Mouse (Mus musculus) heart, embryonic 13.5 days (tissue): Measurements from ENCODE around the gene Pam. TPM values are rescaled to one million over a fixed set of nuclear protein-coding genes. Genes with fewer than 3 reads are reported as not detected.

Experiments
- ATAC-seq: fragments of 200-750 bp; cut with Nextera tagmentation; 2 replicates; pipeline ENCODE4 v1.8.0; 2017; ENCODE audit warnings: moderate TSS enrichment; ENCODE audit not compliant: insufficient number of reproducible peaks, low FRiP score, low TSS enrichment; ENCODE audit errors: extremely low read depth
- H3K27ac ChIP-seq: fragments of 300-500 bp; sonication (generic); replicated peaks from 2 replicates; pipeline ENCODE4 v1.5.1; 2015; ENCODE audit warnings: moderate library complexity, mild to moderate bottlenecking, inconsistent platforms
- H3K27me3 ChIP-seq: fragments of 300-500 bp; sonication (generic); replicated peaks from 2 replicates; pipeline ENCODE4 v1.6.1; 2015; ENCODE audit warnings: mild to moderate bottlenecking, inconsistent platforms
- H3K36me3 ChIP-seq: fragments of 300-500 bp; sonication (generic); 2 replicates; pipeline ENCODE4 v1.6.1; 2015; ENCODE audit warnings: mild to moderate bottlenecking, inconsistent platforms
- H3K4me1 ChIP-seq: fragments of 300-500 bp; sonication (generic); 2 replicates; pipeline ENCODE4 v1.6.1; 2015; ENCODE audit warnings: inconsistent platforms
- H3K4me2 ChIP-seq: fragments of 300-500 bp; sonication (generic); 2 replicates; pipeline ENCODE4 v1.6.1; 2015; ENCODE audit warnings: inconsistent platforms, mild to moderate bottlenecking, moderate library complexity
- H3K4me3 ChIP-seq: fragments of 300-500 bp; sonication (generic); 2 replicates; pipeline ENCODE4 v1.5.1; 2015; ENCODE audit warnings: moderate library complexity, mild to moderate bottlenecking, inconsistent platforms
- H3K9ac ChIP-seq: fragments of 300-500 bp; sonication (generic); 2 replicates; pipeline ENCODE4 v1.6.1; 2015; ENCODE audit warnings: inconsistent platforms, mild to moderate bottlenecking, moderate library complexity
- H3K9me3 ChIP-seq: fragments of 300-500 bp; sonication (generic); 2 replicates; pipeline ENCODE4 v1.6.1; 2016; ENCODE audit warnings: inconsistent platforms
- WGBS: fragments of 180-500 bp; shearing (Covaris S2); methylation state at CpG from one replicate; pipeline ENCODE4 v1.1.7; 2015; ENCODE audit warnings: mixed read lengths; 5-methylcytosine and 5-hydroxymethylcytosine counted together
- polyA plus RNA-seq: library from polyadenylated mRNA; unstranded; fragments of >200 nt; fragmentation: Nextera tagmentation; extraction: Ambion mirVana; gene quantifications from 2 replicates; pipeline ENCODE4 v1.2.1, GENCODE M21; 2015

Gene Pam
- polyA plus RNA-seq, 1 experiment from 2014 or later = 340 TPM

- H3K27ac ChIP-seq = no peak overlapping the region
- ATAC-seq = no peak
- no peak overlapping the region for H3K4me3 ChIP-seq
- no peak overlapping the region for H3K9ac ChIP-seq
- peaks cover 45% of the 10 kb centered on the region for H3K4me1 ChIP-seq
- WGBS = 86% methylated on average over 7 of the region's 7 CpGs
- no peaks in the 10 kb centered on the region for H3K9me3 ChIP-seq
- H3K27me3 ChIP-seq = no peaks in the 10 kb centered on the region
- no peaks in the 10 kb centered on the region for H3K36me3 ChIP-seq
- H3K4me2 ChIP-seq = no peak overlapping the region
These were observed 16.7 kb downstream of the Pam start for GRCm38 (mm10) chr1:98078735-98079134.

GRCm38 (mm10) chr1:98073826-98074225, 21.6 kb downstream of the Pam start:
- Histone ChIP-seq H3K27ac (no peak overlapping the region), H3K9ac (no peak overlapping the region), H3K9me3 (no peaks in the 10 kb centered on the region), H3K4me2 (no peak overlapping the region), H3K4me3 (no peak overlapping the region), H3K4me1 (peaks cover 29% of the 10 kb centered on the region), H3K36me3 (no peaks in the 10 kb centered on the region), H3K27me3 (no peaks in the 10 kb centered on the region)
- WGBS = 69% methylated on average over 4 of the region's 4 CpGs
- ATAC-seq = no peak

- Histone ChIP-seq H3K9ac (no peak overlapping the region), H3K9me3 (no peaks in the 10 kb centered on the region), H3K4me3 (no peak overlapping the region), H3K27ac (no peak overlapping the region), H3K27me3 (no peaks in the 10 kb centered on the region), H3K4me1 (peaks cover 29% of the 10 kb centered on the region), H3K4me2 (no peak overlapping the region), H3K36me3 (no peaks in the 10 kb centered on the region)
- 64% methylated on average over 2 of the region's 2 CpGs for WGBS
- ATAC-seq = no peak
These were observed 22.3 kb downstream of the Pam start for GRCm38 (mm10) chr1:98073127-98073526.

GRCm38 (mm10) chr1:98072045-98072444, 23.4 kb downstream of the Pam start:
- 49% methylated on average over 6 of the region's 6 CpGs for WGBS
- H3K27me3 ChIP-seq = no peaks in the 10 kb centered on the region
- H3K36me3 ChIP-seq = peaks cover 7% of the 10 kb centered on the region; the same call in 1 of the 2 replicates
- ATAC-seq = no peak
- H3K9me3 ChIP-seq = no peaks in the 10 kb centered on the region
- H3K9ac ChIP-seq = no peak overlapping the region
- no peak overlapping the region for H3K4me3 ChIP-seq
- peaks cover 29% of the 10 kb centered on the region; the same call in 1 of the 2 replicates for H3K4me1 ChIP-seq
- H3K27ac ChIP-seq = no peak overlapping the region
- H3K4me2 ChIP-seq = no peak overlapping the region

GRCm38 (mm10) chr1:98071436-98071835, 24.0 kb downstream of the Pam start:
- Histone ChIP-seq H3K4me3 (no peak overlapping the region), H3K36me3 (peaks cover 7% of the 10 kb centered on the region; the same call in 1 of the 2 replicates), H3K4me2 (no peak overlapping the region), H3K4me1 (peaks cover 29% of the 10 kb centered on the region; the same call in 1 of the 2 replicates), H3K27me3 (no peaks in the 10 kb centered on the region), H3K27ac (no peak overlapping the region), H3K9ac (no peak overlapping the region), H3K9me3 (no peaks in the 10 kb centered on the region)
- WGBS = 81% methylated on average over 9 of the region's 9 CpGs
- ATAC-seq = no peak

- no peak for ATAC-seq
- Histone ChIP-seq H3K9ac (no peak overlapping the region), H3K4me3 (no peak overlapping the region), H3K9me3 (no peaks in the 10 kb centered on the region), H3K27ac (0 out of 2 replicates have a peak overlapping the region, but pooled peaks have one; percentile 29), H3K4me1 (peaks cover 29% of the 10 kb centered on the region; the same call in 1 of the 2 replicates), H3K27me3 (no peaks in the 10 kb centered on the region), H3K36me3 (peaks cover 7% of the 10 kb centered on the region; the same call in 1 of the 2 replicates), H3K4me2 (no peak overlapping the region)
- WGBS = 44% methylated on average over 5 of the region's 5 CpGs
These were observed 24.6 kb downstream of the Pam start for GRCm38 (mm10) chr1:98070743-98071325.

- Histone ChIP-seq H3K4me1 (peaks cover 21% of the 10 kb centered on the region; the same call in 1 of the 2 replicates), H3K4me3 (no peak overlapping the region), H3K4me2 (no peak overlapping the region), H3K36me3 (peaks cover 7% of the 10 kb centered on the region; the same call in 1 of the 2 replicates), H3K27ac (no peak overlapping the region), H3K9me3 (no peaks in the 10 kb centered on the region), H3K9ac (no peak overlapping the region), H3K27me3 (no peaks in the 10 kb centered on the region)
- 77% methylated on average over 4 of the region's 4 CpGs for WGBS
- no peak for ATAC-seq
These were observed 27.3 kb downstream of the Pam start for GRCm38 (mm10) chr1:98068177-98068576.

- WGBS = 44% methylated on average over 2 of the region's 2 CpGs
- no peaks in the 10 kb centered on the region for H3K9me3 ChIP-seq
- no peak overlapping the region for H3K9ac ChIP-seq
- no peak overlapping the region for H3K4me3 ChIP-seq
- no peak overlapping the region for H3K4me2 ChIP-seq
- H3K27ac ChIP-seq = no peak overlapping the region
- H3K36me3 ChIP-seq = no peaks in the 10 kb centered on the region
- H3K27me3 ChIP-seq = no peaks in the 10 kb centered on the region
- peaks cover 20% of the 10 kb centered on the region for H3K4me1 ChIP-seq
- no peak for ATAC-seq
These were observed 33.4 kb downstream of the Pam start for GRCm38 (mm10) chr1:98062074-98062473.

- 73% methylated on average over 1 of the region's 1 CpGs for WGBS
- Histone ChIP-seq H3K27ac (no peak overlapping the region; the same call in 1 of the 2 replicates), H3K9ac (no peak overlapping the region), H3K4me3 (no peak overlapping the region), H3K36me3 (no peaks in the 10 kb centered on the region; the same call in 1 of the 2 replicates), H3K4me1 (peaks cover 36% of the 10 kb centered on the region), H3K9me3 (no peaks in the 10 kb centered on the region), H3K4me2 (no peak overlapping the region), H3K27me3 (no peaks in the 10 kb centered on the region)
- no peak for ATAC-seq
These were observed 36.0 kb downstream of the Pam start for GRCm38 (mm10) chr1:98059401-98059800.

- WGBS = 65% methylated on average over 11 of the region's 11 CpGs
- H3K4me2 ChIP-seq = no peak overlapping the region
These were observed 38.2 kb downstream of the Pam start for GRCm38 (mm10) chr1:98056996-98057945.

GRCm38 (mm10) chr1:98056277-98056676, 39.2 kb downstream of the Pam start:
- no peaks in the 10 kb centered on the region for H3K27me3 ChIP-seq
- 58% methylated on average over 6 of the region's 6 CpGs for WGBS
- H3K4me2 ChIP-seq = no peak overlapping the region
- H3K9me3 ChIP-seq = no peaks in the 10 kb centered on the region
- H3K27ac ChIP-seq = 0 out of 2 replicates have a peak overlapping the region, but pooled peaks have one; percentile 10
- no peak overlapping the region for H3K4me3 ChIP-seq
- H3K4me1 ChIP-seq = peaks cover 23% of the 10 kb centered on the region
- no peak for ATAC-seq
- H3K36me3 ChIP-seq = no peaks in the 10 kb centered on the region; the same call in 1 of the 2 replicates
- no peak overlapping the region for H3K9ac ChIP-seq

More at GRCm38 (mm10) chr1:98056996-98057945, 38.2 kb downstream of the Pam start:
- no peak for ATAC-seq
- Histone ChIP-seq H3K27me3 (no peaks in the 10 kb centered on the region), H3K27ac (peak overlapping the region; percentile 10; the same call in 1 of the 2 replicates), H3K4me1 (peaks cover 28% of the 10 kb centered on the region), H3K4me3 (no peak overlapping the region), H3K9ac (no peak overlapping the region), H3K9me3 (no peaks in the 10 kb centered on the region), H3K36me3 (no peaks in the 10 kb centered on the region; the same call in 1 of the 2 replicates)
